Mouse (Mus musculus) adrenal gland, postnatal 36 days (tissue): ENCODE results near the gene Lrg1. TPM values are rescaled to one million over a fixed set of nuclear protein-coding genes. Genes with fewer than 3 reads are reported as not detected.

Experiments
- DNase-seq, 2 experiments: peaks; one replicate each; pipeline ENCODE4 v3.0.0; 2021; ENCODE audit warnings: mixed read lengths in 1 of 2
- total RNA-seq, 2 experiments: library from RNA; stranded (reverse); gene quantifications; 2 replicates each; pipeline ENCODE4 v1.2.3; 2021

The Lrg1 gene
- total RNA-seq, 2 experiments from 2014 or later: 15.5 to 31.3 TPM

GRCm38 (mm10) chr17:56077523-56077922 lies 44.3 kb downstream of the Lrg1 start:
- no peak for DNase-seq

- DNase-seq: peak; percentile 99 to 100
These were observed 47.0 kb downstream of the Lrg1 start, which contains the start of gene Ubxn6 for GRCm38 (mm10) chr17:56074827-56075208. TSS of gene Ubxn6 (minus strand) at chr17:56075028.

- peak; percentile 91 to 95 for DNase-seq
These were observed 47.5 kb downstream of the Lrg1 start for GRCm38 (mm10) chr17:56074097-56074826.

- no peak for DNase-seq
These were observed 49.6 kb downstream of the Lrg1 start for GRCm38 (mm10) chr17:56072243-56072642.

- no peak for DNase-seq
These were observed 50.7 kb downstream of the Lrg1 start for GRCm38 (mm10) chr17:56071126-56071525.

Other genes with a start within 250 kb of the Lrg1 start
- gene Zfp119a, start 243.1 kb downstream of the Lrg1 start, total RNA-seq: 1 to 10 TPM; 6.6 to 8.4 TPM
- 1 to 10 TPM; 5.1 to 6.5 TPM for gene Zfp959, start 229.9 kb downstream of the Lrg1 start, total RNA-seq
- gene Zfp119b, start 172.5 kb downstream of the Lrg1 start, total RNA-seq: 1 to 10 TPM; 3.3 to 4.0 TPM
- 1 to 10 TPM; 1.1 to 1.5 TPM for gene Ebi3, start 169.4 kb downstream of the Lrg1 start, total RNA-seq
- 10 to 100 TPM; 13.1 to 15.8 TPM for gene Yju2, start 162.9 kb downstream of the Lrg1 start, total RNA-seq
- gene Shd, start 151.5 kb downstream of the Lrg1 start, total RNA-seq: under 1 TPM; 0.50 to 0.99 TPM
- 1 to 10 TPM; 1.1 to 1.3 TPM for gene Fsd1, start 135.5 kb downstream of the Lrg1 start, total RNA-seq
- gene Stap2, start 116.4 kb downstream of the Lrg1 start, total RNA-seq: 1 to 10 TPM; 5.1 to 7.6 TPM
- 100 to 1,000 TPM in 1 of 2 experiments, 10 to 100 TPM in 1; 79.6 to 104 TPM for gene Mpnd, start 116.3 kb downstream of the Lrg1 start, total RNA-seq
- 10 to 100 TPM; 49.0 to 49.7 TPM for gene Sh3gl1, start 85.4 kb downstream of the Lrg1 start, total RNA-seq
- gene Chaf1a, start 81.6 kb downstream of the Lrg1 start, total RNA-seq: 1 to 10 TPM; 3.5 to 4.7 TPM
- gene Ubxn6, start 47.0 kb downstream of the Lrg1 start, total RNA-seq: 10 to 100 TPM; 73.3 to 86.1 TPM
- 10 to 100 TPM; 59.9 to 62.0 TPM for gene Hdgfl2, start 42.4 kb downstream of the Lrg1 start, total RNA-seq
- gene Plin4, start 12.2 kb downstream of the Lrg1 start, total RNA-seq: 10 to 100 TPM; 75.1 to 86.5 TPM
- 10 to 100 TPM; 36.7 to 62.1 TPM for gene Plin5, start 4.4 kb downstream of the Lrg1 start, total RNA-seq
- 10 to 100 TPM in 1 of 2 experiments, 1 to 10 TPM in 1; 6.4 to 10.0 TPM for gene Sema6b, start 18.3 kb upstream of the Lrg1 start, total RNA-seq
- gene Tnfaip8l1, start 40.5 kb upstream of the Lrg1 start, total RNA-seq: 1 to 10 TPM; 3.9 to 4.0 TPM
- gene Mydgf, start 61.9 kb upstream of the Lrg1 start, total RNA-seq: 10 to 100 TPM; 60.0 to 61.1 TPM
- 10 to 100 TPM; 35.5 to 41.0 TPM for gene Dpp9, start 96.9 kb upstream of the Lrg1 start, total RNA-seq
- gene Fem1a, start 134.8 kb upstream of the Lrg1 start, total RNA-seq: 10 to 100 TPM; 28.7 to 30.8 TPM
- gene Ticam1, start 154.8 kb upstream of the Lrg1 start, total RNA-seq: 10 to 100 TPM; 21.1 to 23.1 TPM
- gene Plin3, start 170.9 kb upstream of the Lrg1 start, total RNA-seq: 100 to 1,000 TPM in 1 of 2 experiments, 10 to 100 TPM in 1; 51.4 to 106 TPM
- gene Arrdc5, start 178.3 kb upstream of the Lrg1 start, total RNA-seq: not detected
- gene Uhrf1, start 181.3 kb upstream of the Lrg1 start, total RNA-seq: 1 to 10 TPM; 5.9 to 9.4 TPM
- gene Kdm4b, start 204.1 kb upstream of the Lrg1 start, total RNA-seq: 10 to 100 TPM; 38.1 to 39.9 TPM